In genomic region chr8:102780899-102781298, GRCm38 (mm10) we compare ENCODE assay signal across 7 mouse cellular contexts. TPM values are rescaled to one million over a fixed set of nuclear protein-coding genes. Genes with fewer than 3 reads are reported as not detected.
DNase-seq lines count a peak whose midpoint lies in the region; ATAC-seq and TF ChIP-seq lines count a peak whose summit lies in the region.

No protein-coding gene starts in this region.

- no peak overlapping the region for H3K27ac ChIP-seq in gastrocnemius, adult 2 months

- H3K4me3 ChIP-seq in gastrocnemius, adult 2 months: peak overlapping the region; percentile 60

- ATAC-seq in megakaryocyte-erythroid progenitor cell, adult 5-6 weeks (replicated peaks; ENCODE audit: low FRiP score, low TSS enrichment, poor library complexity, severe bottlenecking): peak; percentile 67

- intact Hi-C loops in gastrocnemius, adult 2 months (cut with DNase I): no loop called here
- intact Hi-C loops in left cerebral cortex, postnatal 10 days (cut with DNase I): loop anchor here (2.0 to 10.0 kb wide), 3 partner anchors 294 to 1838 kb away; no protein-coding TSS in a partner anchor

- peak; percentile 83 for TF ChIP-seq CTCF in gastrocnemius, adult 2 months (IDR thresholded peaks at IDR 0.05)

- peak; percentile 74 for DNase-seq in adrenal gland, adult 2 months
- peak; percentile 64 to 74 for DNase-seq in cerebellum, postnatal 36 days
- DNase-seq in gastrocnemius, adult 2 months: peak; percentile 46
- peak; percentile 91 for DNase-seq in hindlimb bud, embryonic 11.5 days (ENCODE audit: extremely low spot score, low read depth, low spot score)
- peak; percentile 82 to 84 for DNase-seq in left cerebral cortex, postnatal 10 days (ENCODE audit: extremely low spot score in 1 of 2, low spot score in 2 of 2)
- DNase-seq in right cerebral cortex, postnatal 36 days (ENCODE audit: low spot score in 2 of 2): peak; percentile 58 to 74

RNA-seq across cellular contexts. Expression of gene Cdh11, which starts 4.5 kb away (rescaled TPM):
- total RNA-seq in adrenal gland, adult 2 months (2021): 10 to 100 TPM; 12.4 to 20.3 TPM
- 3.5 and 3.8 TPM in 2 replicates for polyA plus RNA-seq in adrenal gland, adult 2 months (2012; rRNA removed)
- 1 to 10 TPM in 1 of 2 experiments, under 1 TPM in 1; 0.99 to 2.5 TPM for total RNA-seq in gastrocnemius, adult 2 months (2021)
- total RNA-seq in left cerebral cortex, postnatal 10 days (2021): 10 to 100 TPM; 69.3 to 83.8 TPM
- total RNA-seq in megakaryocyte-erythroid progenitor cell, adult 5-6 weeks (2014; fragmentation: Nextera tagmentation): 0.10 TPM in 1 of 2 replicates, not detected in the other
- 0.19 TPM in 1 of 2 replicates, not detected in the other for total RNA-seq in megakaryocyte-erythroid progenitor cell, adult 5-6 weeks (2017)
